Mouse (Mus musculus) spleen, postnatal 14 days (tissue): ENCODE results near the gene Txndc16.
A peak's percentile ranks its signal among the peaks of the same experiment; 100 is the strongest.

Experiments
- DNase-seq, 2 experiments: peaks; one replicate each; pipeline ENCODE4 v3.0.0; 2021 to 2022; ENCODE audit warnings: low spot score in 2 of 2

The Txndc16 gene

GRCm38 (mm10) chr14:45220090-45220956 is at the start of gene Txndc16:
Gene Txndc16, minus strand, starts transcription at chr14:45220328.
- DNase-seq, result peak; percentile 38 to 47

- DNase-seq, result no peak
These were observed 43.9 kb upstream of the Txndc16 start for GRCm38 (mm10) chr14:45263831-45264592.

- DNase-seq, result no peak
These were observed 31.5 kb upstream of the Txndc16 start for GRCm38 (mm10) chr14:45251548-45252076.

GRCm38 (mm10) chr14:45241613-45242012 is 21.5 kb upstream of the Txndc16 start:
- DNase-seq, result peak in 1 of 2 experiments; percentile 3

GRCm38 (mm10) chr14:45239042-45239441 is 18.9 kb upstream of the Txndc16 start:
- no peak for DNase-seq

- no peak for DNase-seq
These were observed 966 bp upstream of the Txndc16 start for GRCm38 (mm10) chr14:45220957-45221630.

- peak; percentile 83 to 91 for DNase-seq
These were observed 643 bp downstream of the Txndc16 start, which contains the start of gene Gpr137c for GRCm38 (mm10) chr14:45219281-45220089. Gene Gpr137c, plus strand, starts transcription at chr14:45219717.

- no peak for DNase-seq
These were observed 2.4 kb downstream of the Txndc16 start for GRCm38 (mm10) chr14:45217693-45218092.

- DNase-seq, result no peak
These were observed 3.3 kb downstream of the Txndc16 start for GRCm38 (mm10) chr14:45216711-45217340.

GRCm38 (mm10) chr14:45211431-45211830 is 8.7 kb downstream of the Txndc16 start:
- no peak for DNase-seq

GRCm38 (mm10) chr14:45210683-45211082 is 9.4 kb downstream of the Txndc16 start:
- no peak for DNase-seq

- no peak for DNase-seq
These were observed 19.5 kb downstream of the Txndc16 start for GRCm38 (mm10) chr14:45200607-45201006.

- DNase-seq, result no peak
These were observed 29.1 kb downstream of the Txndc16 start for GRCm38 (mm10) chr14:45190999-45191398.

- no peak for DNase-seq
These were observed 38.5 kb downstream of the Txndc16 start for GRCm38 (mm10) chr14:45181611-45182010.

- no peak for DNase-seq
These were observed 40.5 kb downstream of the Txndc16 start for GRCm38 (mm10) chr14:45179606-45180005.

GRCm38 (mm10) chr14:45179186-45179585 is 40.9 kb downstream of the Txndc16 start:
- DNase-seq, result no peak

- no peak for DNase-seq
These were observed 45.0 kb downstream of the Txndc16 start for GRCm38 (mm10) chr14:45175012-45175740.

- no peak for DNase-seq
These were observed 47.9 kb downstream of the Txndc16 start for GRCm38 (mm10) chr14:45172260-45172659.

GRCm38 (mm10) chr14:45167366-45167765 is 52.8 kb downstream of the Txndc16 start:
- DNase-seq, result no peak
